Mouse (Mus musculus) kidney, adult 2 months (tissue): ENCODE data around the gene Casc3.

Source experiments
- CTCF ChIP-seq: fragments of 200-500 bp; conservative IDR thresholded peaks from 2 replicates; pipeline ENCODE4 v1.5.1; 2011; ENCODE audit warnings: low read depth, mild to moderate bottlenecking, control low read depth, low read length, moderate library complexity, mixed read lengths; ENCODE audit not compliant: insufficient read depth, insufficient read length
- POLR2A ChIP-seq: fragments of 200-500 bp; IDR thresholded peaks from one replicate; pipeline ENCODE4 v1.6.1; 2011; ENCODE audit warnings: low read depth, low read length, control low read depth

- TF ChIP-seq CTCF (no peak), POLR2A (no peak)
Measured at GRCm38 (mm10) chr11:98771844-98772525, 32.7 kb upstream of the Casc3 start.
